Mouse (Mus musculus) sigmoid colon, adult 10 weeks (tissue): ENCODE data around the gene Wipi2. TPM values are rescaled to one million over a fixed set of nuclear protein-coding genes. Genes with fewer than 3 reads are reported as not detected.

Source experiments
- polyA plus RNA-seq: library from polyadenylated mRNA; stranded (reverse); fragments of 350-450 nt; fragmentation: Illumina TruSeq; extraction: RNeasy Lipid Tissue Mini Kit (QIAGEN cat#74804); gene quantifications from one replicate; pipeline ENCODE4 v1.2.3, GENCODE M21; 2014; ENCODE audit warnings: low read depth, low replicate concordance

Gene Wipi2
- 21.5 TPM for polyA plus RNA-seq

GRCm38 (mm10) chr5:142627398-142627797 is at the start of gene Wipi2:
Wipi2 (plus strand) TSS chr5:142627698.

GRCm38 (mm10) chr5:142608259-142608988 is 19.1 kb upstream of the Wipi2 start, which contains the start of gene Mmd2:
Mmd2 (minus strand) TSS chr5:142608800.

GRCm38 (mm10) chr5:142692248-142692647 is 64.8 kb downstream of the Wipi2 start, which contains the start of gene Slc29a4:
Slc29a4 (plus strand) TSS chr5:142692512.

Other genes with a start within 250 kb of the Wipi2 start
- 5.7 TPM for gene Foxk1, start 226.2 kb upstream of the Wipi2 start, polyA plus RNA-seq
- 1.5 TPM for gene Ap5z1, start 163.8 kb upstream of the Wipi2 start, polyA plus RNA-seq
- not detected for gene Papolb, start 97.6 kb upstream of the Wipi2 start, polyA plus RNA-seq
- gene Radil, start 76.6 kb upstream of the Wipi2 start, polyA plus RNA-seq: not detected
- 0.28 TPM for gene Mmd2, start 18.9 kb upstream of the Wipi2 start, polyA plus RNA-seq
- not detected for gene Slc29a4, start 64.8 kb downstream of the Wipi2 start, polyA plus RNA-seq
- gene Tnrc18, start 190.0 kb downstream of the Wipi2 start, polyA plus RNA-seq: 1.3 TPM